Mouse (Mus musculus) monocyte, adult 2 months (primary cell): ENCODE measurements around the gene Wdr66.

Source experiments
- DNase-seq, 2 experiments: peaks; one replicate each; pipeline ENCODE4 v3.0.0; 2022; ENCODE audit warnings: low spot score in 2 of 2, low read depth in 1 of 2

Gene Wdr66

GRCm38 (mm10) chr5:123268477-123269474 lies 16.9 kb downstream of the Wdr66 start:
- no peak for DNase-seq

GRCm38 (mm10) chr5:123270917-123271316 lies 19.0 kb downstream of the Wdr66 start:
- no peak for DNase-seq

GRCm38 (mm10) chr5:123272927-123273326 lies 21.0 kb downstream of the Wdr66 start:
- no peak for DNase-seq

- DNase-seq = no peak
These were observed 24.9 kb downstream of the Wdr66 start for GRCm38 (mm10) chr5:123276636-123277341.

GRCm38 (mm10) chr5:123277342-123277701 lies 25.4 kb downstream of the Wdr66 start:
- no peak for DNase-seq

- DNase-seq = no peak
These were observed 25.8 kb downstream of the Wdr66 start for GRCm38 (mm10) chr5:123277704-123278103.

GRCm38 (mm10) chr5:123279248-123279647 lies 27.3 kb downstream of the Wdr66 start:
- DNase-seq = no peak

- no peak for DNase-seq
These were observed 29.6 kb downstream of the Wdr66 start for GRCm38 (mm10) chr5:123281336-123282136.

- DNase-seq = no peak
These were observed 33.3 kb downstream of the Wdr66 start for GRCm38 (mm10) chr5:123285174-123285573.

GRCm38 (mm10) chr5:123288079-123288478 lies 36.2 kb downstream of the Wdr66 start:
- no peak for DNase-seq

- DNase-seq = no peak
These were observed 42.8 kb downstream of the Wdr66 start for GRCm38 (mm10) chr5:123294653-123295052.

- no peak for DNase-seq
These were observed 44.4 kb downstream of the Wdr66 start for GRCm38 (mm10) chr5:123296224-123296806.

- no peak for DNase-seq
These were observed 45.3 kb downstream of the Wdr66 start for GRCm38 (mm10) chr5:123296972-123297754.

GRCm38 (mm10) chr5:123297830-123298229 lies 45.9 kb downstream of the Wdr66 start:
- no peak for DNase-seq

GRCm38 (mm10) chr5:123298526-123298925 lies 46.6 kb downstream of the Wdr66 start:
- no peak for DNase-seq

- no peak for DNase-seq
These were observed 48.7 kb downstream of the Wdr66 start for GRCm38 (mm10) chr5:123300496-123301034.

- DNase-seq = no peak
These were observed 50.0 kb downstream of the Wdr66 start for GRCm38 (mm10) chr5:123301780-123302521.

GRCm38 (mm10) chr5:123307630-123308282 lies 55.9 kb downstream of the Wdr66 start:
- no peak for DNase-seq

GRCm38 (mm10) chr5:123309816-123310215 lies 57.9 kb downstream of the Wdr66 start:
- no peak for DNase-seq
